ENCODE assay signal across 8 mouse cellular contexts in genomic region chrX:10216410-10216949, GRCm38 (mm10). TPM values are rescaled to one million over a fixed set of nuclear protein-coding genes. Genes with fewer than 3 reads are reported as not detected.
DNase-seq lines count a peak whose midpoint lies in the region; ATAC-seq and TF ChIP-seq lines count a peak whose summit lies in the region.

Gene Rpgr (minus strand): TSS chrX:10216920.

- peak within 1 kb of the TSS; percentile 82 for H3K27ac ChIP-seq in embryonic facial prominence, embryonic 13.5 days
- 0 out of 2 replicates have a peak within 1 kb of the TSS, but pooled peaks have one; percentile 21 for H3K27ac ChIP-seq in limb, embryonic 11.5 days (replicated peaks; ENCODE audit: low read depth, low read length)
- H3K27ac ChIP-seq in midbrain, embryonic 13.5 days: peak within 1 kb of the TSS; percentile 81
- H3K27ac ChIP-seq in small intestine, adult 2 months (ENCODE audit: insufficient read depth, low read depth, low read length): peak within 1 kb of the TSS; percentile 76

- no peaks in the 10 kb centered on the region for H3K4me1 ChIP-seq in embryonic facial prominence, embryonic 13.5 days
- no peaks in the 10 kb centered on the region for H3K4me1 ChIP-seq in limb, embryonic 11.5 days (ENCODE audit: control insufficient read depth, insufficient read depth, low read length)
- peaks cover 7% of the 10 kb centered on the region for H3K4me1 ChIP-seq in midbrain, embryonic 13.5 days (replicated peaks)
- H3K4me1 ChIP-seq in small intestine, adult 2 months (ENCODE audit: control insufficient read depth, insufficient read depth, insufficient read length, low read length): peaks cover 2% of the 10 kb centered on the region; the same call in 1 of the 2 replicates

- DNase-seq in 3134 (ENCODE audit: extremely low read depth, insufficient read length, low spot score): peak; percentile 91
- DNase-seq in adrenal gland, postnatal 4 days (ENCODE audit: low spot score in 2 of 2): peak; percentile 62 to 82
- peak; percentile 93 to 94 for DNase-seq in heart, adult 18-20 months
- peak; percentile 92 for DNase-seq in kidney, adult 18-20 months
- peak; percentile 91 for DNase-seq in limb, embryonic 11.5 days (ENCODE audit: low spot score)

- peak within 1 kb of the TSS; percentile 50 for H3K4me3 ChIP-seq in embryonic facial prominence, embryonic 13.5 days
- H3K4me3 ChIP-seq in limb, embryonic 11.5 days (ENCODE audit: low read depth, low read length): peak within 1 kb of the TSS; percentile 37
- peak within 1 kb of the TSS; percentile 52 for H3K4me3 ChIP-seq in midbrain, embryonic 13.5 days (replicated peaks)
- peak within 1 kb of the TSS; percentile 98 for H3K4me3 ChIP-seq in small intestine, adult 2 months (ENCODE audit: low read depth, low read length)

- H3K27me3 ChIP-seq in embryonic facial prominence, embryonic 13.5 days: no peaks in the 10 kb centered on the region
- H3K27me3 ChIP-seq in limb, embryonic 11.5 days (ENCODE audit: control insufficient read depth, insufficient read depth, low read length): no peaks in the 10 kb centered on the region
- no peaks in the 10 kb centered on the region for H3K27me3 ChIP-seq in midbrain, embryonic 13.5 days
- H3K27me3 ChIP-seq in small intestine, adult 2 months (ENCODE audit: control insufficient read depth, insufficient read depth, low read length): no peaks in the 10 kb centered on the region

- TF ChIP-seq CTCF in small intestine, adult 2 months (IDR thresholded peaks at IDR 0.05; ENCODE audit: extremely low read depth, insufficient read length, insufficient replicate concordance, low read depth, low read length): peak; percentile 72; the same call in 1 of the 2 replicates

- peak; percentile 92 for ATAC-seq in embryonic facial prominence, embryonic 13.5 days (ENCODE audit: insufficient number of reproducible peaks, insufficient read depth, low FRiP score, low TSS enrichment, low read depth)
- ATAC-seq in limb, embryonic 11.5 days (ENCODE audit: insufficient number of reproducible peaks, low FRiP score, low TSS enrichment, low read depth): peak; percentile 98
- ATAC-seq in midbrain, embryonic 13.5 days: peak; percentile 99

- peak within 1 kb of the TSS; percentile 71 for H3K9ac ChIP-seq in embryonic facial prominence, embryonic 13.5 days
- peak within 1 kb of the TSS; percentile 62 for H3K9ac ChIP-seq in limb, embryonic 11.5 days (ENCODE audit: low read length)
- peak within 1 kb of the TSS; percentile 62 for H3K9ac ChIP-seq in midbrain, embryonic 13.5 days (replicated peaks)

- H3K9me3 ChIP-seq in embryonic facial prominence, embryonic 13.5 days: no peaks in the 10 kb centered on the region
- no peaks in the 10 kb centered on the region for H3K9me3 ChIP-seq in limb, embryonic 11.5 days (ENCODE audit: control insufficient read depth, low read length)
- no peaks in the 10 kb centered on the region for H3K9me3 ChIP-seq in midbrain, embryonic 13.5 days

- H3K4me2 ChIP-seq in embryonic facial prominence, embryonic 13.5 days: peak within 1 kb of the TSS; percentile 52
- peak within 1 kb of the TSS; percentile 30; the same call in 1 of the 2 replicates for H3K4me2 ChIP-seq in limb, embryonic 11.5 days (ENCODE audit: low read depth, severe bottlenecking)
- peak within 1 kb of the TSS; percentile 60 for H3K4me2 ChIP-seq in midbrain, embryonic 13.5 days (replicated peaks)

- TF ChIP-seq POLR2A in small intestine, adult 2 months (IDR thresholded peaks at IDR 0.05; ENCODE audit: low read depth, low read length): no peak

- H3K36me3 ChIP-seq in embryonic facial prominence, embryonic 13.5 days: no peaks in the 10 kb centered on the region
- H3K36me3 ChIP-seq in limb, embryonic 11.5 days (ENCODE audit: control insufficient read depth, insufficient read depth, low read length): no peaks in the 10 kb centered on the region
- H3K36me3 ChIP-seq in midbrain, embryonic 13.5 days: no peaks in the 10 kb centered on the region
- no peaks in the 10 kb centered on the region for H3K36me3 ChIP-seq in small intestine, adult 2 months (ENCODE audit: control insufficient read depth, insufficient read depth, low read length)

- 19% methylated on average over 47 of the region's 47 CpGs for WGBS in embryonic facial prominence, embryonic 13.5 days
- 21% methylated on average over 42 of the region's 47 CpGs for WGBS in limb, embryonic 11.5 days
- 17% methylated on average over 45 of the region's 47 CpGs for WGBS in midbrain, embryonic 13.5 days
- 16% methylated on average over 39 of the region's 47 CpGs for whole genome bisulfite sequencing in small intestine, adult 2 months

RNA-seq across cellular contexts. Expression of gene Rpgr, which starts in this region (rescaled TPM):
- total RNA-seq in adrenal gland, postnatal 4 days (2021): 10 to 100 TPM in 1 of 2 experiments, 1 to 10 TPM in 1; 9.0 to 11.0 TPM
- 20.1 and 21.2 TPM in 2 replicates for polyA plus RNA-seq in embryonic facial prominence, embryonic 13.5 days (2015; fragmentation: Nextera tagmentation; extraction: Ambion mirVana)
- total RNA-seq in heart, adult 18-20 months (2021): 1 to 10 TPM; 2.5 to 3.9 TPM
- 22.1 and 24.5 TPM in 2 replicates for polyA plus RNA-seq in limb, embryonic 11.5 days (2014; fragmentation: Nextera tagmentation; extraction: Ambion mirVana)
- 48.0 and 49.2 TPM in 2 replicates for polyA plus RNA-seq in midbrain, embryonic 13.5 days (2015; fragmentation: Nextera tagmentation; extraction: Ambion mirVana)
- 0.11 and 0.15 TPM in 2 replicates for polyA plus RNA-seq in small intestine, adult 2 months (2012; rRNA removed)

Comparison
In these comparisons a context has a peak if more than half of its experiments do, and no peak if none do; other contexts are left out.
1. Peak in every context shown above with its lines: DNase-seq, ATAC-seq, H3K4me3 ChIP-seq and H3K27ac ChIP-seq.
2. RNA of gene Rpgr (polyA plus RNA-seq): 48.0 to 49.2 TPM in midbrain, embryonic 13.5 days, 22.1 to 24.5 TPM in limb, embryonic 11.5 days and 20.1 to 21.2 TPM in embryonic facial prominence, embryonic 13.5 days; 0.11 to 0.15 TPM in small intestine, adult 2 months; every median in the first group is over 10 times any median in the second.
3. H3K27ac ChIP-seq: peak in every context shown above with its lines; median percentile 82 in embryonic facial prominence, embryonic 13.5 days; 81 in midbrain, embryonic 13.5 days; 76 in small intestine, adult 2 months; 21 in limb, embryonic 11.5 days.
4. H3K4me3 ChIP-seq: peak in every context shown above with its lines; median percentile 98 in small intestine, adult 2 months; 52 in midbrain, embryonic 13.5 days; 50 in embryonic facial prominence, embryonic 13.5 days; 37 in limb, embryonic 11.5 days.